In genomic region chr8:47852737-47853136, GRCm38 (mm10) we compare ENCODE assay signal across 14 mouse cellular contexts. TPM values are rescaled to one million over a fixed set of nuclear protein-coding genes. Genes with fewer than 3 reads are reported as not detected.
DNase-seq lines count a peak whose midpoint lies in the region; ATAC-seq and TF ChIP-seq lines count a peak whose summit lies in the region.
"Had no signal": no experiment of that assay in that cellular context is flagged by ENCODE, and none has a peak within 500 bp of the region (broad histone marks: within the 10 kb centered on the region; RNA-seq: fewer than 3 reads in every experiment).

No protein-coding gene starts in this region.

- H3K27me3 ChIP-seq in lung, embryonic 14.5 days (ENCODE audit: insufficient read depth, low read length) = no peaks in the 10 kb centered on the region
- H3K27me3 ChIP-seq in embryonic facial prominence, embryonic 13.5 days = no peaks in the 10 kb centered on the region
- no peaks in the 10 kb centered on the region for H3K27me3 ChIP-seq in intestine, embryonic 16.5 days (replicated peaks; ENCODE audit: control insufficient read depth, insufficient read depth, low read length)
- H3K27me3 ChIP-seq: liver, embryonic 12.5 days; neural tube, embryonic 13.5 days had no signal

- TF ChIP-seq CTCF in lung, embryonic 14.5 days (IDR thresholded peaks at IDR 0.05; ENCODE audit: low read depth) = no peak

- H3K9ac ChIP-seq in lung, embryonic 14.5 days = no peak overlapping the region
- peak overlapping the region; percentile 55; the same call in 1 of the 2 replicates for H3K9ac ChIP-seq in embryonic facial prominence, embryonic 13.5 days
- H3K9ac ChIP-seq in intestine, embryonic 16.5 days (ENCODE audit: low read depth, low read length) = no peak overlapping the region
- H3K9ac ChIP-seq: forebrain, postnatal 0 days; neural tube, embryonic 13.5 days had no signal

- 78% methylated on average over 5 of the region's 5 CpGs for WGBS in lung, embryonic 14.5 days
- WGBS in embryonic facial prominence, embryonic 13.5 days = 81% methylated on average over 5 of the region's 5 CpGs
- WGBS in intestine, embryonic 16.5 days = 75% methylated on average over 5 of the region's 5 CpGs

- no peaks in the 10 kb centered on the region for H3K9me3 ChIP-seq in lung, embryonic 14.5 days (ENCODE audit: low read depth, low read length)
- no peaks in the 10 kb centered on the region for H3K9me3 ChIP-seq in embryonic facial prominence, embryonic 13.5 days
- no peaks in the 10 kb centered on the region for H3K9me3 ChIP-seq in intestine, embryonic 16.5 days (ENCODE audit: control insufficient read depth, low read length)
- H3K9me3 ChIP-seq: liver, embryonic 12.5 days; midbrain, embryonic 10.5 days; neural tube, embryonic 13.5 days had no signal

- peaks cover 3% of the 10 kb centered on the region; the same call in 1 of the 2 replicates for H3K4me1 ChIP-seq in lung, embryonic 14.5 days (ENCODE audit: insufficient read depth)
- H3K4me1 ChIP-seq in embryonic facial prominence, embryonic 13.5 days = peaks cover 20% of the 10 kb centered on the region
- H3K4me1 ChIP-seq in intestine, embryonic 16.5 days (ENCODE audit: control insufficient read depth, insufficient read depth, low read length) = peaks cover 11% of the 10 kb centered on the region; the same call in 1 of the 2 replicates
- H3K4me1 ChIP-seq: neural tube, embryonic 13.5 days had no signal

- H3K36me3 ChIP-seq in lung, embryonic 14.5 days (ENCODE audit: insufficient read depth) = peaks cover 60% of the 10 kb centered on the region
- H3K36me3 ChIP-seq in embryonic facial prominence, embryonic 13.5 days = peaks cover 66% of the 10 kb centered on the region
- 0 out of 2 replicates have a peak, but pooled peaks cover 7% of the 10 kb centered on the region for H3K36me3 ChIP-seq in intestine, embryonic 16.5 days (ENCODE audit: control insufficient read depth, insufficient read depth, low read length)

- H3K4me3 ChIP-seq in lung, embryonic 14.5 days (ENCODE audit: low read depth, low read length) = no peak overlapping the region
- H3K4me3 ChIP-seq in embryonic facial prominence, embryonic 13.5 days = no peak overlapping the region
- no peak overlapping the region for H3K4me3 ChIP-seq in intestine, embryonic 16.5 days (ENCODE audit: low read length)
- H3K4me3 ChIP-seq: midbrain, embryonic 10.5 days; neural tube, embryonic 13.5 days had no signal

- ATAC-seq in lung, embryonic 14.5 days (ENCODE audit: insufficient read depth) = no peak
- ATAC-seq in embryonic facial prominence, embryonic 13.5 days (ENCODE audit: insufficient number of reproducible peaks, insufficient read depth, low FRiP score, low TSS enrichment, low read depth) = no peak
- ATAC-seq in intestine, embryonic 16.5 days = no peak
- ATAC-seq: liver, embryonic 12.5 days had no signal

- no peak for DNase-seq in lung, embryonic 14.5 days
- no peak for DNase-seq in lung, postnatal 25 days (ENCODE audit: low spot score)
- DNase-seq in thymus, postnatal 0 days (ENCODE audit: low spot score) = peak; percentile 7
- DNase-seq in right cerebral cortex, postnatal 25 days = no peak
- DNase-seq in gastrocnemius, postnatal 10 days = no peak
- DNase-seq: cerebellum, adult 9-10 months; forebrain, postnatal 0 days; right cerebral cortex, adult 18-20 months had no signal

- H3K4me2 ChIP-seq in lung, embryonic 14.5 days = peak overlapping the region; percentile 45
- H3K4me2 ChIP-seq in embryonic facial prominence, embryonic 13.5 days = no peak overlapping the region
- H3K4me2 ChIP-seq in intestine, embryonic 16.5 days (ENCODE audit: low read depth, low read length) = no peak overlapping the region; the same call in 1 of the 2 replicates
- H3K4me2 ChIP-seq: neural tube, embryonic 13.5 days had no signal

- H3K27ac ChIP-seq in lung, embryonic 14.5 days (ENCODE audit: low read depth) = peak overlapping the region; percentile 85; the same call in 1 of the 2 replicates
- H3K27ac ChIP-seq in embryonic facial prominence, embryonic 13.5 days = peak overlapping the region; percentile 85
- H3K27ac ChIP-seq in intestine, embryonic 16.5 days (ENCODE audit: low read length) = peak overlapping the region; percentile 71; the same call in 1 of the 2 replicates
- H3K27ac ChIP-seq: liver, embryonic 12.5 days; midbrain, embryonic 10.5 days had no signal

RNA-seq across cellular contexts. Expression of gene Cldn22, which starts 28.5 kb away (rescaled TPM):
- not detected in 2 replicates for polyA plus RNA-seq in lung, embryonic 14.5 days (2014; fragmentation: Nextera tagmentation; extraction: Ambion mirVana)
- not detected in 2 replicates for polyA plus RNA-seq in embryonic facial prominence, embryonic 13.5 days (2015; fragmentation: Nextera tagmentation; extraction: Ambion mirVana)
- polyA plus RNA-seq in intestine, embryonic 16.5 days (2015; fragmentation: Nextera tagmentation; extraction: Ambion mirVana) = not detected in 2 replicates
- not detected in 2 replicates for polyA plus RNA-seq in thymus, postnatal 0 days (2015; fragmentation: Nextera tagmentation; extraction: Ambion mirVana)
- total RNA-seq in gastrocnemius, postnatal 10 days (2021) = under 1 TPM in 1 of 2 experiments, not detected in 1; 0.23 TPM
- total RNA-seq: forebrain, postnatal 0 days had no signal
- polyA plus RNA-seq: forebrain, postnatal 0 days; liver, embryonic 12.5 days; midbrain, embryonic 10.5 days; neural tube, embryonic 13.5 days had no signal

RNA-seq across cellular contexts. Expression of gene Cldn24, which starts 30.8 kb away (rescaled TPM):
- polyA plus RNA-seq in lung, embryonic 14.5 days (2014; fragmentation: Nextera tagmentation; extraction: Ambion mirVana) = not detected in 2 replicates
- polyA plus RNA-seq in embryonic facial prominence, embryonic 13.5 days (2015; fragmentation: Nextera tagmentation; extraction: Ambion mirVana) = not detected in 2 replicates
- polyA plus RNA-seq in intestine, embryonic 16.5 days (2015; fragmentation: Nextera tagmentation; extraction: Ambion mirVana) = not detected in 2 replicates
- polyA plus RNA-seq in thymus, postnatal 0 days (2015; fragmentation: Nextera tagmentation; extraction: Ambion mirVana) = not detected in 2 replicates
- total RNA-seq in gastrocnemius, postnatal 10 days (2021) = not detected
- total RNA-seq: forebrain, postnatal 0 days; layer of hippocampus, adult 2 months had no signal
- polyA plus RNA-seq: forebrain, postnatal 0 days; liver, embryonic 12.5 days; midbrain, embryonic 10.5 days; neural tube, embryonic 13.5 days had no signal
